Mouse (Mus musculus) urinary bladder, postnatal 14 days (tissue): Measurements from ENCODE around the gene Vapa.
"Not testable (repeated sequence)": the region's sequence is repeated elsewhere in the genome, so short reads cannot be mapped to it uniquely, and the experiment has no call there.

Experiments used
- DNase-seq: peaks from one replicate; pipeline ENCODE4 v3.0.0; 2021; ENCODE audit warnings: low spot score

Gene Vapa

GRCm38 (mm10) chr17:65613463-65614412 is at the start of gene Vapa:
Gene Vapa, minus strand, starts transcription at chr17:65613555.
- peak; percentile 98 for DNase-seq

- no peak for DNase-seq
These were observed 49.3 kb upstream of the Vapa start for GRCm38 (mm10) chr17:65662662-65663061.

DNA sequence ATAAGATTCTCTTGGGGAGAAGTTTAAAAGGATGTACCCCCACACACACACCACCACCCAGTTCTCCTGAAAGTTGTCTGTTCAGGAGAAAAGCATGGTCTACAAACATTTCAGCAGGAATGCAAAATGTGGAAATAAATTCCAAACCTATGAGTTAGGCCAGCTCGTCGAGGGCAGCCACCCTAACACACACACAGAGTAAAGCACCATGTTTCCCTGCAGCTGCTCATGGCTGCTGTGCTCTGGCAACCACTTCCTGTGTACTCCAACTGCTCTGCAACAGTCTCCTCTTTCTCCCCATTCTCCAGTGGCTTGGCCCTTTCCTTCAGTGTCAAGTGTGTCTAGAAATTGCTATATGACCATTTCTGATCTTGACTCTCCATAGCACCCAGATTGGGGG is 45.1 kb upstream of the Vapa start:
- no peak for DNase-seq

DNA sequence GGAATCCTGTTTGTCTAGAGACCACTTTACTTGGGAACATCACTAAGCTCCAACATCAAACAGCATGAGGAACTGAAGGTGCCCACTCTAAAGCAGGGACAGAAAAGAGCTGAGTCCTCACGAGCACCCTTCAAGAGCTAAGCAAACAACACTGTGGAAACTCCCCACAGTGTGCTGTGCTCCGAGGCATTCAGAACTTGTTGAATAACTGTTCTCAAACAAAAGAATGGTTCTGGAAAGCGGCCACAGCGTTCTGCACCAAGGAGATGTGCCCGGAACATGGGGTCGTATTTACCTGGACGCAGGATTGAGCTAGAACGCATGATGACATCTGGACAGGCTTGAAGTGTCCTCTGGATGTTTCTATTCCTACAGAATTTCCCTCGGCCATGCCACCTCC is 44.6 kb upstream of the Vapa start:
- DNase-seq = no peak

GRCm38 (mm10) chr17:65656731-65657130 is 43.4 kb upstream of the Vapa start:
- no peak for DNase-seq

GRCm38 (mm10) chr17:65656076-65656475 is 42.7 kb upstream of the Vapa start:
- DNase-seq = no peak

DNA sequence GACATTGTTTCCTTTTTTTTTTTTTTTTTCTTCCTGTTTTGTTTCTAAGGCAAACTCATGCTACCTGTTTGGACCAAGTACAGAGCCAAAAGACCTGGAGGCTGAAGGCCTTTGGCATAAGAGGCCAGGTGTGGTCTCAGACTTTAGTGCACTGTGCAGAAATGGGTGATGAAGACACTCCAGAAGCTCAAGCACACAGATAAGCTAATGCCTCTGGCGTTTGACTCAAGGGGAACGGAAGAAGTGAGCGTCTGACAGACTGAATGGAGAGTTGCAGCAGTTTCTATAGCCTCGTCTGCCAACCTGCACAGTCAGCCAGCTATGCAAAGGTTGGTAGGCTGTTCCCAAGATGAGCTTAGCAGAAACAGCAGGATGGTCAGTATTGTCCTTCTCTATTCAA is 42.3 kb upstream of the Vapa start:
- DNase-seq = no peak

GRCm38 (mm10) chr17:65650598-65650997 is 37.2 kb upstream of the Vapa start:
- no peak for DNase-seq

DNA sequence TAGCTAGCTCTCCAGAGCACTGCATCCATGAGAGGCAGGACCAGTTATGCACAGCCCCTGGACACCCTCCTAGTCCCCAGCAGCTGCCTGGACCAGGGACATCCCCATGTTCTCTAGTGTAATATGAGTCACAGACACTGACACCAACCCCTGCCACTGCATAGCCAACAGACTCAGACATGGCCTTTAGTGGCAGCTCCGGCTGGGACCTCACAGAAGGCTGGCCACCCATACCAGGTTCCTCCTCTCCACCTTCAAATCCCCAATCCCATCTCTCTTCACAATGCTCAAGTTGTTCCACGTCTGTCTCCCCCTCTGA is 35.8 kb upstream of the Vapa start:
- DNase-seq = no peak

GRCm38 (mm10) chr17:65648371-65649174 is 35.2 kb upstream of the Vapa start:
- no peak for DNase-seq

DNA sequence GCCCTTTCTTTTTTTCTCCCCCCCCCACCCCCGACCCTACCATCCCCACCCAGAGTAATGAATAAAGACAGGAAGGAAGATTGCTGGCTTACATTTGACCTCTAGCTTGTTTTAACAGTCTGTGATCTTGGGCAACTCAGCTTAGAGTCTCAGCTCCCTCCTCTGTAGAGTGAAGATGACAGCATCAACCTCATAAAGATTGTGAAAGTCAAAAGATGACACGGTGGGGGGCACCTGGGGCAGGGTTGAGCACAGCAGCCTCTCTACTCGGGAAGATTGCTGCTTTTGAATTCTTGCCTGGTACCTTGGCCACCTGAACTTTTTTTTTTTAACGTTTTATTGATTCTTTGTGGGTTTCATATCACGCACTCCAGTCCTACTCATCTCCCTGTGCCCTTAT is 34.6 kb upstream of the Vapa start:
- DNase-seq = no peak

GRCm38 (mm10) chr17:65647226-65647625 is 33.9 kb upstream of the Vapa start:
- DNase-seq = no peak

DNA sequence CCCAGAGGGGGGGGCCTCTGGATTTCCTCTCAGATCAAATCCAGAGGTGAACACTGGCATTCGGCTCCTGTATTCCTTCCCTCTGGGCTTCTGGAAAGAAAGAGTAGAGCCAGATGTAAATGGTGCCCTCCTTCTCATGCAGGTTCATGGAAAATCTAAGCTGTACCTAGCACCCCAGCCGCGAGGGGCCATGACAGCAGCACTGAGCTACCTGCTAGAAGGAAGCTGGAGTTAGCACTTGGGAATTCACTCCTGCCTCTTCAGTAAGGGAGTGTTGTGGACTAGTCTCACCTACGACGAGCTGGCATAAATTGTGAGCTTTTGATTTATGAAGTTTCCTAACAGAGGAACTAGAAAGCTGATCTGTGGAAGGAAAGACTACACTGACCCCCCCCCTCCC is 30.2 kb upstream of the Vapa start:
- no peak for DNase-seq

DNA sequence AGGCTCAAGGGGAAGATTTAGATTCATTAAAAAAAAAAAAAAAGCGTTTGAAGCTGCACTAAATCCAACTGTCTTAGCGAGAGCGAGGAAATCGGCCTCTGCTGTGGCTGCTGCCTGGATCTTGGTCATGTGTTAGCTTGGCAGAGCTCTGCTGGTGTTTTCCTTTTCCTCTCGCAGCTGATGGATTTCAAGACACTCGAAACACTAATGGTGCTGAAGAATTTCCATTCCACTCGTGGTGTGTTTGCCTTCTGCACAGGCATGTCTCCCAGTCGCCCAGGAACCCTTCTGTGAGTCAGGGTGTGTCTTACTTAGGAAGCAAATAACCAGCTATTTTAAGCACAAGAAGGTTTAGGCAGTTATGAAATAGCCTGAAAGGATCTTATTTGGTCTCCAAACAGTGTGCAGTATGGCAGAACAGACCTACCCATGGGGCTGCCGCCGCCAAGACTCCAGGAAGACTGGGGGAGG is 29.7 kb upstream of the Vapa start:
- DNase-seq = peak; percentile 29

DNA sequence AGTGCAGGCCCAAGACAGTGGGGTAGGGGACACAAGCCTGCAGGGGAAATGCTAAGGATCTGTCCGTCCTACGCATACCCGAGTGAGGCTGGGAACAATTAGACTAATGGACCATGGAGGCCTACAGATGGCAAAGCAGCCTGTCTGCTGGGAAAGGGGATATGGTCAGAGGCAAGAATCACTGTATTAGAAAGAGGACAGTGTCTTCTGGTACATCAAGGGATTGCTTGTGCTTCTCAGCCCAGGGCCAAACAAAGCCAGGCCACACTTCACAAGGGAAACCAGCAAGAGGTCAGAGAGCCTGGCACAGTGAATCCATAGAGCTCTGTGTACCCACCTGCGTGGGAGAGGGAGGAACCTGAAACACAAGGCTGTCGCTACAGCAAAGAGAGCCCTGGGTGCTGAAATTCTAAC is 29.2 kb upstream of the Vapa start:
- DNase-seq = no peak

DNA sequence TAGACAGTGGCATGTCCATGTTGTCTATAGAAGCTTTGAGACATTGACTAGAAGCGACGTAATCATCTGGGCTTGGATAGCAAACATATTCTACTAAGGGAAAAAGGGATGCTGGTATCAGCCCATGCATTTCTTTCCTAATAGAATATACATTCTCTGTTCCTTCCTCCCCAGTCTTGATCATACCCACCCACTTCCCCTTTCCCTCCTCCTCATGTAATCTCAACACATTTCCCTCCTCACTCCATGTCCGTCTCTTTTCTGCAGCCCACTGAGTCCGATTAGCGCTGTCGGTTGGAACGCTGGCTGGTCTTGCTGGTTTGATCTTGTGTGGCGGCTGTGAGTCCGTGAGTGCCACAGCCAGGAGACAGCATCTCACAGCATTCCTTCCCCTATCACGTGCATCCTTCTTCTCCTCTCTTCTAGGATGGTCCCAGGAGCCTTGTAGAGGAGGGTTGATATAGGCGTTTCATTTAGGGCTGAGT is 28.4 kb upstream of the Vapa start, which contains the start of gene Txndc2:
Gene Txndc2, minus strand, starts transcription at position 435 of the 485 bp plus-strand sequence.
- no peak for DNase-seq

DNA sequence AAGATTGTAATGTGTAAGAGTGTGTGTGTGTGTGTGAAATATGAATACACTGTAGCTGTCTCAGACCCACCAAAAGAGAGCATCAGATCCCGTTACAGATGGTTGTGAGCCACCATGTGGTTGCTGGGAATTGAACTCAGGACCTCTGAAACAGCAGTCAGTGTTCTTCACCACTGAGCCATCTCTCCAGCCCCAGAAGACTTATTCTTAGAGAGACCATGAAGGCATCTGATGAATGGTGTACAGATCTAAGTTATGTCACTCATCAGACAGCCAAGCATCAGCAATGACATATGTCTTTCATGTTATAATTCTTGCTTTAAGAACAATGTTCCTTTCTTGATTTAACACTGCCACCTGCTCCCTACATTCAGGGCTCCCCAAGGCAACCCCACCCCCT is 25.8 kb upstream of the Vapa start:
- no peak for DNase-seq

DNA sequence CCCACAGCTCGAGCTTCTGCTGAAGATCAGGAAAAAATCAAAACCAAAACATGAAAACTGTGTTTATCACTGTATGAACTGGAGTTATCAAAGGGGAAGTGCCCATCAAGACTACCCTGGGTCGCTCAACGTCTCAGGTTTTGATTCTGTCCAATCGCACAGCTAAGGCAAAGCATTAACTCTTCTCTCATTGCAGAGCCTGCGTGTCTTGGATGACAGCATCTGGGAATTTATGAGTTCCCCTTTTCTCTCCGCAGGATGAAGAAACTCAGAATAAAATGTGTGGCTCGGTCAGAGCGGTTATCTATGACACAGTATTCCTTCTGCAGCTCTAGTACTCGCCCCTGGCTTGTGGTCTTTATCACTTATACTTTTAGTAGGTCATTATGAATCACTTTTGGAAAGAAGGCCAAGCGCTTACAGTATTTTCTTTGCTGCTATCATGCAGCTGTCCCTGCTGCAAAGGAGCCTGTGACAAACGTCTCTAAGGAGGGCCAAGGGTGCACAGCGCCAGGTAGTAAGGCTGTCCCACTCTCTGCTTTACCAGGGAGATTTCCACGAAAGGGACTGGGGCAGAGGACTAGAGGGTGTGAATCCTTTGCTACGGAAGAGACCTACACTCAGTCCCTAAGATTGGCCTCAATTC is 22.5 kb upstream of the Vapa start:
- no peak for DNase-seq

DNA sequence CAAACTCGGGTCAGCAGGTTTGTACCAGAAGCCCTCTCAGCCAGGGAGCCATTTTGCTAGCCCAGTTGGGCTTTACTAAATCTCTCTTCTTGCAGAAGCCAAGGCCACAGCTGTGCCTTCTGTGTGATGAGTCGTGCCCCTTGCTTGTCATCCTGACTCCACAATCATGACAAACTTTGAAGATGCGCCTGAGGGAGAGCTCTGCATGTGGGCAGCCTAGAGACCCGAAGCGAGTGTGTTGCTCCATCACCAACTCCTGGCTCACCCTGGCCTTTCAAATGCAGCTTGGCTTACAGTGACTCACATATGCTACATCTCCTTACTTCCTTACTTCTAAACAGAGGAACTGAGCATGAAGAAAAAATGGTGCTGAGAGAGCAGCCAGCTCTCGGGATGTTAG is 16.6 kb upstream of the Vapa start:
- no peak for DNase-seq

- DNase-seq = not testable (repeated sequence)
These were observed 15.6 kb upstream of the Vapa start for GRCm38 (mm10) chr17:65628823-65629532.

DNA sequence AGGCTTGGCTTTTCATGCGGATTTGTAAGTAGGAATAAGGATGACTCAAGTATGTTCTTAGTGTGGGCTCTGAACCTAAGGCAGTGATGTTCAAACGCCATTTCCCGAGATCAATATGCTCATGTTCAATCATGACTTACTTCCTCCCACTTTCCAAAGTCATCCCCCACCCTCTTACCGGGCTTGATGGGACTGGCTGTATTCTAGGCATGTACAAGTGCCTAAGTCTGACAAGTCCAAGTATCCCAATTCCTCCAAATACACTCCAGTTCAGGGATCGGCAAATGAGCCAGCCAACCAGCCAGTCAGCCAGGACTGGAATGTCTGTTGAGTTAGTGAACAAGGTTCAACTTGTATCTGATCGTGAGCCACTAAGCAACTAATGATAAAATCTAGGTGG is 12.9 kb upstream of the Vapa start:
- DNase-seq = no peak

DNA sequence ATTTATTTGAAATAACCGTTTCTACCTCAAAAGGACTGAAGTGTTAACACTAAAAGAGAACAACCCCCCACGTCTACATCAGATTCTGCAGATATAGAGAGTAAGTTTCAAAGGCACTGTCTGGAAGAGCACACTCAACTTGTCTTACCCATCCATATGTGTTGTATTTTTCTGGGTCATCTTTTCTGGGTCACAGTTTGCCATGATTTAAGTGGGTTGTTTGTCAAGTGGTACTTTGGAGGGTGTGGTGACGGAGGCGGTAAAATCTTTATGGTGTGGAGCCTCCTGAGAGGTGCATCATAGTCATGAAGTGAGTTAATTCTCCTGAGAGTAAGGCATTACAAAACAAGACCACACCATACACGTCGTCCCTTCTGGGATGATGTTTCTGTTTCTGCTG is 12.2 kb upstream of the Vapa start:
- DNase-seq = no peak
